Mouse (Mus musculus): ENCODE results near the gene 7530416G11Rik.

- TF ChIP-seq GATA1 (IDR thresholded peaks at IDR 0.05; ENCODE audit: low read length) (no peak), TAL1 (IDR thresholded peaks at IDR 0.05; ENCODE audit: low read length) (no peak)
Measured at GRCm38 (mm10) chr15:85479919-85480318, 23.1 kb downstream of the 7530416G11Rik start.
